Mouse (Mus musculus) heart, postnatal 14 days (tissue): Measurements from ENCODE around the gene Gm20547. TPM values are rescaled to one million over a fixed set of nuclear protein-coding genes. Genes with fewer than 3 reads are reported as not detected.
"Not testable (repeated sequence)": the region's sequence is repeated elsewhere in the genome, so short reads cannot be mapped to it uniquely, and the experiment has no call there.

Experiments
- DNase-seq, 2 experiments: peaks; one replicate each; pipeline ENCODE4 v3.0.0; 2021 to 2022
- intact Hi-C: fragments of 180-260 bp; cut with DNase I; formaldehyde crosslinking; loops from one replicate; pipeline ENCODE4 v1.15.1; 2025
- total RNA-seq, 2 experiments: library from RNA; stranded (reverse); gene quantifications; 2 replicates each; pipeline ENCODE4 v1.2.3; 2021

The Gm20547 gene
- total RNA-seq, 2 experiments from 2014 or later = not detected

GRCm38 (mm10) chr17:34858670-34859069 lies 23.2 kb downstream of the Gm20547 start:
- no peak for DNase-seq
- intact Hi-C loops = loop anchor here (10.0 kb wide), 1 partner anchor 86 kb away; no protein-coding TSS in a partner anchor

GRCm38 (mm10) chr17:34855825-34856224 lies 26.0 kb downstream of the Gm20547 start:
- peak; percentile 61 to 77 for DNase-seq
- intact Hi-C loops = loop anchor here (1.0 to 10.0 kb wide), 2 partner anchors 56 to 89 kb away; no protein-coding TSS in a partner anchor

GRCm38 (mm10) chr17:34854761-34855160 lies 27.1 kb downstream of the Gm20547 start:
- no peak for DNase-seq
- intact Hi-C loops = loop anchor here (1.0 to 10.0 kb wide), 4 partner anchors 58 to 388 kb away; partner anchors contain the start of genes Ddx39b and Lsm2

- intact Hi-C loops = loop anchor here (5.0 to 10.0 kb wide), 3 partner anchors 91 to 389 kb away; partner anchors contain the start of genes Ddx39b and Lsm2
- DNase-seq = no peak
Measured at GRCm38 (mm10) chr17:34853511-34853910, 28.3 kb downstream of the Gm20547 start.

GRCm38 (mm10) chr17:34850517-34851125 lies 31.2 kb downstream of the Gm20547 start:
- DNase-seq = no peak
- intact Hi-C loops = loop anchor here (2.0 to 10.0 kb wide), 4 partner anchors 48 to 392 kb away; partner anchors contain the start of genes C2, Ddx39b, Ehmt2 and Lsm2

- intact Hi-C loops = loop anchor here (2.0 to 10.0 kb wide), 4 partner anchors 49 to 392 kb away; partner anchors contain the start of genes C2, Ddx39b, Ehmt2 and Lsm2
- peak; percentile 98 to 99 for DNase-seq
Measured at GRCm38 (mm10) chr17:34849722-34850516, 31.9 kb downstream of the Gm20547 start, which contains the start of the genes Skiv2l and Nelfe. TSS of gene Skiv2l (minus strand) at chr17:34850210. TSS of gene Nelfe (plus strand) at chr17:34850391.

- DNase-seq = no peak
- intact Hi-C loops = no loop called here
Measured at GRCm38 (mm10) chr17:34847615-34848014, 34.2 kb downstream of the Gm20547 start.

GRCm38 (mm10) chr17:34847192-34847591 lies 34.6 kb downstream of the Gm20547 start:
- intact Hi-C loops = no loop called here
- DNase-seq = no peak

GRCm38 (mm10) chr17:34844884-34845283 lies 37.0 kb downstream of the Gm20547 start:
- no peak for DNase-seq
- intact Hi-C loops = no loop called here

GRCm38 (mm10) chr17:34840736-34841307 lies 41.0 kb downstream of the Gm20547 start:
- intact Hi-C loops = no loop called here
- DNase-seq = no peak

- DNase-seq = no peak
- intact Hi-C loops = no loop called here
Measured at GRCm38 (mm10) chr17:34838785-34839184, 43.1 kb downstream of the Gm20547 start.

- intact Hi-C loops = no loop called here
- no peak for DNase-seq
Measured at GRCm38 (mm10) chr17:34837464-34838324, 44.1 kb downstream of the Gm20547 start.

GRCm38 (mm10) chr17:34836856-34837221 lies 45.0 kb downstream of the Gm20547 start, which contains the start of the genes Stk19 and Dxo:
TSS of gene Stk19 (minus strand) at chr17:34836945.
TSS of gene Dxo (plus strand) at chr17:34837019.
- peak; percentile 94 to 98 for DNase-seq
- intact Hi-C loops = no loop called here

GRCm38 (mm10) chr17:34836155-34836855 lies 45.5 kb downstream of the Gm20547 start:
- DNase-seq = no peak
- intact Hi-C loops = no loop called here

- DNase-seq, intact Hi-C loops: not testable (repeated sequence)
Measured at GRCm38 (mm10) chr17:34830776-34831175, 51.1 kb downstream of the Gm20547 start.

- intact Hi-C loops = loop anchor here (5.0 kb wide), 2 partner anchors 83 to 163 kb away; no protein-coding TSS in a partner anchor
- DNase-seq = no peak
Measured at GRCm38 (mm10) chr17:34814818-34815370, 66.9 kb downstream of the Gm20547 start.

- DNase-seq = peak; percentile 58 to 62
- intact Hi-C loops = loop anchor here (5.0 kb wide), 2 partner anchors 81 to 161 kb away; no protein-coding TSS in a partner anchor
Measured at GRCm38 (mm10) chr17:34813747-34814146, 68.1 kb downstream of the Gm20547 start.

GRCm38 (mm10) chr17:34811275-34811674 lies 70.6 kb downstream of the Gm20547 start:
- intact Hi-C loops = loop anchor here (5.0 kb wide), 2 partner anchors 79 to 159 kb away; no protein-coding TSS in a partner anchor
- DNase-seq = no peak
